Mouse (Mus musculus): ENCODE data around the gene Igdcc4.

The Igdcc4 gene

GRCm38 (mm10) chr9:65111698-65112097, 10.4 kb downstream of the Igdcc4 start:
- DNase-seq (ENCODE audit: low spot score), result no peak

GRCm38 (mm10) chr9:65113694-65114093, 12.4 kb downstream of the Igdcc4 start:
- DNase-seq (ENCODE audit: low spot score), result no peak

- no peak for DNase-seq (ENCODE audit: low spot score)
These were observed 14.6 kb downstream of the Igdcc4 start for GRCm38 (mm10) chr9:65115891-65116290.

- no peak for DNase-seq (ENCODE audit: low spot score)
These were observed 16.2 kb downstream of the Igdcc4 start for GRCm38 (mm10) chr9:65117516-65117915.

- peak; percentile 81 for DNase-seq (ENCODE audit: low spot score)
These were observed 19.6 kb downstream of the Igdcc4 start for GRCm38 (mm10) chr9:65120935-65121334.

- DNase-seq (ENCODE audit: low spot score), result no peak
These were observed 21.3 kb downstream of the Igdcc4 start for GRCm38 (mm10) chr9:65122545-65122944.

GRCm38 (mm10) chr9:65123552-65124168, 22.4 kb downstream of the Igdcc4 start:
- peak; percentile 47 for DNase-seq (ENCODE audit: low spot score)

GRCm38 (mm10) chr9:65128123-65128815, 27.0 kb downstream of the Igdcc4 start:
- DNase-seq (ENCODE audit: low spot score), result peak; percentile 38

GRCm38 (mm10) chr9:65131717-65132116, 30.4 kb downstream of the Igdcc4 start:
- DNase-seq (ENCODE audit: low spot score), result no peak

- peak; percentile 80 for DNase-seq (ENCODE audit: low spot score)
These were observed 32.5 kb downstream of the Igdcc4 start for GRCm38 (mm10) chr9:65133739-65134138.

GRCm38 (mm10) chr9:65135126-65135525, 33.8 kb downstream of the Igdcc4 start:
- no peak for DNase-seq (ENCODE audit: low spot score)

GRCm38 (mm10) chr9:65140491-65140890, 39.2 kb downstream of the Igdcc4 start:
- DNase-seq (ENCODE audit: low spot score), result no peak

GRCm38 (mm10) chr9:65140936-65141305, 39.6 kb downstream of the Igdcc4 start, which contains the start of gene Igdcc3:
Gene Igdcc3, plus strand, starts transcription at chr9:65141189.
- DNase-seq (ENCODE audit: low spot score), result peak; percentile 39

- peak; percentile 53 for DNase-seq (ENCODE audit: low spot score)
These were observed 40.2 kb downstream of the Igdcc4 start for GRCm38 (mm10) chr9:65141306-65141975.

GRCm38 (mm10) chr9:65141976-65142318, 40.7 kb downstream of the Igdcc4 start:
- DNase-seq (ENCODE audit: low spot score), result peak; percentile 41

- no peak for DNase-seq (ENCODE audit: low spot score)
These were observed 41.1 kb downstream of the Igdcc4 start for GRCm38 (mm10) chr9:65142399-65142798.

- no peak for DNase-seq (ENCODE audit: low spot score)
These were observed 44.7 kb downstream of the Igdcc4 start for GRCm38 (mm10) chr9:65146001-65146400.

- DNase-seq (ENCODE audit: low spot score), result no peak
These were observed 47.2 kb downstream of the Igdcc4 start for GRCm38 (mm10) chr9:65148507-65148906.

- DNase-seq (ENCODE audit: low spot score), result no peak
These were observed 51.5 kb downstream of the Igdcc4 start for GRCm38 (mm10) chr9:65152711-65153330.

- no peak for DNase-seq (ENCODE audit: low spot score)
These were observed 52.0 kb downstream of the Igdcc4 start for GRCm38 (mm10) chr9:65153331-65153711.

- peak; percentile 73 for DNase-seq (ENCODE audit: low spot score)
These were observed 53.6 kb downstream of the Igdcc4 start for GRCm38 (mm10) chr9:65154692-65155455.

- DNase-seq (ENCODE audit: low spot score), result no peak
These were observed 55.3 kb downstream of the Igdcc4 start for GRCm38 (mm10) chr9:65156604-65157003.
